Mouse (Mus musculus) layer of hippocampus, adult 11-12 months (tissue): ENCODE measurements around the gene Arhgap33.
"Not testable (repeated sequence)": the region's sequence is repeated elsewhere in the genome, so short reads cannot be mapped to it uniquely, and the experiment has no call there.

ENCODE experiments used
- DNase-seq: peaks from one replicate; pipeline ENCODE4 v3.0.0; 2022; ENCODE audit warnings: low spot score

Gene Arhgap33

DNA sequence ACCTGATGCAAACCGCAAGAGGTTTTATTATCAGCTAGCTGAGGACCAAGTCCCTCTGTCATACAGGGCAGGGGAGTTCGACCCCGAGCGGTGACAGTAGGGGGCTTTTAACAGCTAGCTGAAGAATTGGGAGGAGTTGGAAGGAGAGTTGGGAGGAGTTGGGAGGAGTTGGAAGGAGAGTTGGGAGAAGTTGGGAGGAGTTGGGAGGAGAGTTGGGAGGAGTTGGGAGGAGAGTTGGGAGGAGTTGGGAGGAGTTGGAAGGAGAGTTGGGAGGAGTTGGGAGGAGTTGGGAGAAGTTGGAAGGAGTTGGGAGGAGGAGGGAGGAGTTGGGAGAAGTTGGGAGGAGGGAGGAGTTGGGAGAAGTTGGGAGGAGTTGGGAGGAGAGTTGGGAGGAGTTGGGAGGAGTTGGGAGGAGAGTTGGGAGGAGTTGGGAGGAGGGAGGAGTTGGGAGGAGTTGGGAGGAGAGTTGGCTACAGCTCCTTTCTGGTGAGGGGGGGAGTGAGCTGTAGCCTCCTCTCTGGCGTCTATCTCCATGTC, 39.3 kb downstream of the Arhgap33 start:
- not testable (repeated sequence) for DNase-seq

DNA sequence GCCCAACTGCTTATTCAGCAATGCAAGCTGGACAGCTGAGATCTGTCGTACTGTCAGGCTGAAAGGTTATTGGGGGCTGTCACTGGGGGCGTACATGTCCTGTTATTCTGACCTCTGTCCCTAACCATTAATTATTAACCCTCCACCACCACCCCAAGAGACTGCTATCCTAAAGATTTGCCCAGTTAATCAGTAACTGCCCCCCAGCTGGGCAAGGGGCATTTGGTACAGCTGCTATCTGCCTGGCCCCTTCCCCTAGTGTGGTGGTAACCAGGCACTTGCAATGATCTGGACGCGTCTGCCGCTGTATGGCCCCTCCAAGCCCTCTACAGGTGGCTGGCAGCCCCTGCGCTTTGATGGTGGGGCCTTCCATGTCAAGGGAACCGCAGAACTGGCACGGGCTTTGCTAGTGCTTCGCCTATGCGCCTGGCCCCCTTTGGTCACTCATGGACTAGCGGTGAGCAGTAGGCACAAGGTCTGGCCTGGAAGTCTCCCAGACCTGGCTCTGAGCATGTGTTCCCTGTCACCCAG, 41.4 kb downstream of the Arhgap33 start, which contains the start of gene Prodh2:
Gene Prodh2 (plus strand): TSS at position 222 of the 531 bp plus-strand sequence.
- DNase-seq: no peak

DNA sequence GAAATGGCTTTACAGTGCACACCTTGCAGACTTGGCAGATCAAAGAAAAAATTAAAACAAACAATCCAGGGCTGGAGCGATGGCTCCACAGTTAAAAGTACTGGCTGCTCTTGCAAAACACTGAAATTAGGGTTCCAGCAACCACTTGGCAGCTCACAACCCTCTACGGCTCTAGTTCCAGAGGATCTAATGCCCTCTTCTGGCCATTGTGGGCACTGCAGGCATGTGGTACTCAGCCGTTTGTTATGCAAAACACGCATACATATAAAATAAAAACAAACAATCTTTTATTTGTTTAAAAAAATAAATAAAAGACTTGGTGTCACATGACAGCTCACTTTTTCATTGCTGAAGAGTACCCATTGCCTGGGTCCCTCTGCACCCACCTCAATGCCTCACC, 42.1 kb downstream of the Arhgap33 start:
- peak; percentile 81 for DNase-seq

DNA sequence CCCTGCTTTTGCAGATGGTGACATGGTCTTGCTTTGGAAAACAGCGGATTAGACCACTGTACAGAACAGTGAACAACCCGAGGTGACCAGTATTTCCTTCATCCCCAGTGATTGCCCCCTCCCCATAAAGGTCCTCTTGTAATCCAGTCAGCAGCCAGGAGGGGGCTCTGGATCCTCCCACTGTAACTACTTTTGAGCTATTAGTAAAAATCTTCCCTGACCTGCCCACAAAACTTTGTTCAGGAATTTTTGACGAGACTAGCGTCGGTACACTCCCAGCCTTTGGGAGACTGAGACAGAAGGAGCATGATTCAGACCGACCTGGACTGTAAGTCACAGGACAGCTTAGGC, 43.9 kb downstream of the Arhgap33 start:
- DNase-seq: no peak

DNA sequence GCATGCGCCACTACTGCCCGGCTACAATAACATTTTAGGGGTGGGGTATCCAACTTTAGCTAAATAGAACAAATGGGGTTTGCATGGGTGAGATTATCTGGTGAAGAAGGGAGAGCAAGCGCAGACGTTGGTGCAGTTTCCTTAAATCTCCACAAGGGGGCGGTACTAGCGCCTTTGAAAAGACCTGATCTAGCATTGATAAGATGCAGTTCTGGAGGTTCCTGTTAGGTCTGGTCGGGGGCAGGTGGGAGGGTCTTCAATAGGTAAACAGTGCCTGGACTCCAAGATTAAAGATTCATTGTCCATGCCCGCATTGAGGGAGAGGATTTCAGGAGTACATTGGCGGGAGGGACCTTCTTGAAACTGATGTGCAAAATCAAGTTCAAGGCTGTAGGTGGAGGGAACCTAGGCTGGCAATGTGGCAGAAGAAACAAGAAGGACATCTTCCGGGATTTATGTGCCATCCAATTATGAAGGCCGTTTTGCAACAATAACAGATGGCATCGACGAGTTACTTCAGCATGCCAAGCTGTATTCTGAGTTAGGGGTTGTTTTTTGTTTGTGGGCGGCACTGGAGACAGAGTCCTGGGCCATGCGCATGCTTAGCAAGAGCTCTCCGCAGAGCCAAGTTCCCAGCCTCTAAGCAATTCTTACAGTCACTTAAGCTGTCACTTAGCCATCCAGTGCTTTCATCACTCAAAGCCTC, 44.5 kb downstream of the Arhgap33 start:
- DNase-seq: peak; percentile 55

- no peak for DNase-seq
Measured at GRCm38 (mm10) chr7:30484250-30484649, 50.6 kb downstream of the Arhgap33 start.

- DNase-seq: peak; percentile 45
Measured at GRCm38 (mm10) chr7:30477415-30478381, 57.2 kb downstream of the Arhgap33 start.

DNA sequence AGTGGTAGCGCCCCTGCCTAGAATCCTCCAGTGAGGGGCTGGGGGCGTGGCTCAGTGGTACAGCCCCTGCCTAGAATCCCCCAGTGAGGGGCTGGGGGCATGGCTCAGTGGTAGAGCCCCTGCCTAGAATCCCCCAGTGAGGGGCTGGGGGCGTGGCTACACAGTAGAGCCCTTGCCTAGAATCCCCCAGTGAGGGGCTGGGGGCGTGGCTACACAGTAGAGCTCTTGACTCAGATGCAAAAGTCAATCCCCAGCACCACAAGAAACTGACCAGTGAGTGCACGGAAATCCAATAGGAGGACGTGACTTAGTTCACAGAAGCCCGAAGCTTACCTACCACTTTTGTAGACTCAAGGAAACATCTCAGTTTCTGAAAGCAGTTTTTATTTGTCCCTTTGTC, 58.7 kb downstream of the Arhgap33 start:
- DNase-seq: not testable (repeated sequence)

DNA sequence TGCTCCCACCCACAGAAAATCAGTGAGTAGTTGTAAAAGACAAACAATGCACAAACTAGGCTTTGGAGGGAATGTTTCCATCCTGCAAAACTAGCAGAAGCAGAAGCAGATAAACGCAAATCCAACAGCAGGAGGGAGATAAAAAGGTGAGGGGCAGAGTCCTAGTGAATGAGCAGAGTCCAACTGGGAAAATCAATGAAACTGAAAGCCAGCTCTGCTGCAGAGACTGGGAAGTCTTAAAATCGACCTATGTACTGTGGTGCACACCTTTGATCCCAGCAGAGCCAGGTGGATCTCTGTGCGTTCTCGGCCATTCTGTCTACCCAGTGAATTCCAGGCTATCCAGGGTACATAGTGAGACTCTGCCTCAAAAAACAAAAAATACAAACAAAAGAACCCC, 59.9 kb downstream of the Arhgap33 start:
- DNase-seq: no peak

DNA sequence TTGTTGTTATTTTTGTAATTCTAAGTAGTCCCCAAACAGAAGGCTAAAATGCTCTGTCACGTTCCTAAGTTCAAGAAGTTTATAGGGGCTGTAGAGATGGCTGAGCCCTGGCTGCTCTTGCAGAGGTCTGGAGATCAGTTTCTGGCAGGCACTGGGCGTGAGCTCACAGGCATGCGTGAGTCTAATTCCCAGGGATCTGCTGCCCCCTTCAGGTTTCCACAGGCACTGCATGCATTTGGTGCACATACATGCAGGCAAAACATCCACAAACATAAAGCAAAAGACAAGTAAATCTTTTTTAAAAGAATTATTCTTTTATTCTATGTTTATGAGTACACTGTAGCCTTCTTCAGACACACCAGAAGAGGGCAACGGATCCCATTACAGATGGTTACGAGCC, 62.4 kb downstream of the Arhgap33 start:
- DNase-seq: peak; percentile 45
